Mouse (Mus musculus): ENCODE results near the gene Ppl. TPM values are rescaled to one million over a fixed set of nuclear protein-coding genes. Genes with fewer than 3 reads are reported as not detected.

Ppl gene
- polyA plus RNA-seq, 1 experiment, result 0.08 TPM

- Histone ChIP-seq H3K4me3 (ENCODE audit: insufficient read depth, poor library complexity, severe bottlenecking) (no peak overlapping the region), H3K79me3 (ENCODE audit: low read depth) (no peaks in the 10 kb centered on the region), H3K27me3 (ENCODE audit: control insufficient read depth, insufficient read depth, insufficient read length) (peaks cover 46% of the 10 kb centered on the region), H3ac (ENCODE audit: control insufficient read depth, insufficient read length, low read depth) (no peak overlapping the region), H3K79me2 (ENCODE audit: control insufficient read depth, insufficient read depth) (no peaks in the 10 kb centered on the region), H3K36me3 (ENCODE audit: control insufficient read depth, insufficient read depth) (no peaks in the 10 kb centered on the region)
- TF ChIP-seq MYOG (IDR thresholded peaks at IDR 0.05; ENCODE audit: control insufficient read depth, extremely low read depth, insufficient read length) (no peak), CTCF (IDR thresholded peaks at IDR 0.05; ENCODE audit: control insufficient read depth, insufficient read depth, insufficient read length) (no peak), FOSL1 (IDR thresholded peaks at IDR 0.05; ENCODE audit: insufficient read depth, low read length, poor library complexity, severe bottlenecking) (no peak), USF1 (IDR thresholded peaks at IDR 0.05; ENCODE audit: low read depth) (no peak), MAX (IDR thresholded peaks at IDR 0.05) (no peak), CEBPB (IDR thresholded peaks at IDR 0.05; ENCODE audit: low read depth) (no peak), MYOD1 (IDR thresholded peaks at IDR 0.05; ENCODE audit: control insufficient read depth, insufficient read length, low read depth) (no peak)
These were observed 8.7 kb downstream of the Ppl start for GRCm38 (mm10) chr16:5123476-5123875.

DNA sequence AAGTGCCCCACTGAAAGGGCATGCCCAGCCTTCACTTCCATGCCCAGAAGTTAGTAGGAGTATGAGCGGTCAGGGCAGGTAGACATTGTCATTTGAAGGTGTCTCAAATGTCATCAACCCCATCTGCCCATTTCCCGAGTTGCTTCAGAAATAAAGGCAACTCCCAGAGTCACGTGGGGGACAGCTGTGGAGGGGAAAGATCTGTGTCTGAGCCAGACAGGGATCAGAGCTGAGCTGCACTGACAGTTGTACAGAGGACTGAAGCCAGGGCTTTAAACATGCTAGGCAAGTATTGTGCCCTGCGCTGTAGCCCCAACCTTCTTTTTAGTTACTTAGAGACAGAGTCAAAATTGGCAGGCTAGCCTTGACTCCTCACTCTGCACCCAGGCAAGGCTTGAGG lies 12.4 kb downstream of the Ppl start:
- Histone ChIP-seq H3ac (ENCODE audit: control insufficient read depth, insufficient read length, low read depth) (no peak overlapping the region), H3K4me3 (ENCODE audit: insufficient read depth, poor library complexity, severe bottlenecking) (no peak overlapping the region), H3K27me3 (ENCODE audit: control insufficient read depth, insufficient read depth, insufficient read length) (peaks cover 42% of the 10 kb centered on the region), H3K79me3 (ENCODE audit: low read depth) (no peaks in the 10 kb centered on the region), H3K79me2 (ENCODE audit: control insufficient read depth, insufficient read depth) (no peaks in the 10 kb centered on the region), H3K36me3 (ENCODE audit: control insufficient read depth, insufficient read depth) (no peaks in the 10 kb centered on the region)
- TF ChIP-seq MAX (IDR thresholded peaks at IDR 0.05) (no peak), CTCF (IDR thresholded peaks at IDR 0.05; ENCODE audit: control insufficient read depth, insufficient read depth, insufficient read length) (no peak), MYOG (IDR thresholded peaks at IDR 0.05; ENCODE audit: control insufficient read depth, extremely low read depth, insufficient read length) (no peak), USF1 (IDR thresholded peaks at IDR 0.05; ENCODE audit: low read depth) (peak; percentile 61), FOSL1 (IDR thresholded peaks at IDR 0.05; ENCODE audit: insufficient read depth, low read length, poor library complexity, severe bottlenecking) (no peak), CEBPB (IDR thresholded peaks at IDR 0.05; ENCODE audit: low read depth) (no peak)

GRCm38 (mm10) chr16:5119385-5119784 lies 12.8 kb downstream of the Ppl start:
- Histone ChIP-seq H3ac (ENCODE audit: control insufficient read depth, insufficient read length, low read depth) (no peak overlapping the region), H3K79me3 (ENCODE audit: low read depth) (no peaks in the 10 kb centered on the region), H3K4me3 (ENCODE audit: insufficient read depth, poor library complexity, severe bottlenecking) (no peak overlapping the region), H3K36me3 (ENCODE audit: control insufficient read depth, insufficient read depth) (no peaks in the 10 kb centered on the region), H3K27me3 (ENCODE audit: control insufficient read depth, insufficient read depth, insufficient read length) (peaks cover 39% of the 10 kb centered on the region), H3K79me2 (ENCODE audit: control insufficient read depth, insufficient read depth) (no peaks in the 10 kb centered on the region)
- no peak for TF ChIP-seq CTCF (IDR thresholded peaks at IDR 0.05; ENCODE audit: control insufficient read depth, insufficient read depth, insufficient read length)
- TF ChIP-seq FOSL1 (IDR thresholded peaks at IDR 0.05; ENCODE audit: insufficient read depth, low read length, poor library complexity, severe bottlenecking), result no peak
- no peak for TF ChIP-seq MYOD1 (IDR thresholded peaks at IDR 0.05; ENCODE audit: control insufficient read depth, insufficient read length, low read depth)
- no peak for TF ChIP-seq MAX (IDR thresholded peaks at IDR 0.05)
- no peak for TF ChIP-seq MYOG (IDR thresholded peaks at IDR 0.05; ENCODE audit: control insufficient read depth, extremely low read depth, insufficient read length)
- TF ChIP-seq CEBPB (IDR thresholded peaks at IDR 0.05; ENCODE audit: low read depth), result no peak
- no peak for TF ChIP-seq USF1 (IDR thresholded peaks at IDR 0.05; ENCODE audit: low read depth)

DNA sequence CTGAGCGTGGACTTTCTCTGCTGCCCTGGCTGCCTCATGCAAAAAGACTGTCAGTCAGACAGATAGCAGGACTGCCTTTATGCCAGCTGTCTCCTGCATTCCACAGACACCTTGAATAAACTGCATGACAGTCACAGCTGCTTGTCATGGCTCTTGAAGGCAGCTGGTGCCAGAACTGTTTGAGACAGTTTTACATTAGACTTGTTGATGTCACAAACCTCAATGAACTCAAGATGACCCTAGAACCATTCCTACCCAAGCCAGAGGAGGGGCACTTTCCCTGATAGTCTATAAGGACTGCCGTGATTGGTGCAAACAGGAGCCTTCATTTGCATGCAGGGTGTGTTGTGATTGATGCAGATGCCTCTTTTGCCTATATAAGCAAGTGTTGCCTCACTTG lies 18.6 kb downstream of the Ppl start:
- H3K79me3 ChIP-seq (ENCODE audit: low read depth), result no peaks in the 10 kb centered on the region
- no peak overlapping the region for H3ac ChIP-seq (ENCODE audit: control insufficient read depth, insufficient read length, low read depth)
- H3K27me3 ChIP-seq (ENCODE audit: control insufficient read depth, insufficient read depth, insufficient read length), result peaks cover 7% of the 10 kb centered on the region
- TF ChIP-seq USF1 (IDR thresholded peaks at IDR 0.05; ENCODE audit: low read depth) (no peak), MYOD1 (IDR thresholded peaks at IDR 0.05; ENCODE audit: control insufficient read depth, insufficient read length, low read depth) (peak; percentile 59), CTCF (IDR thresholded peaks at IDR 0.05; ENCODE audit: control insufficient read depth, insufficient read depth, insufficient read length) (no peak), FOSL1 (IDR thresholded peaks at IDR 0.05; ENCODE audit: insufficient read depth, low read length, poor library complexity, severe bottlenecking) (no peak), MAX (IDR thresholded peaks at IDR 0.05) (no peak), CEBPB (IDR thresholded peaks at IDR 0.05; ENCODE audit: low read depth) (no peak), MYOG (IDR thresholded peaks at IDR 0.05; ENCODE audit: control insufficient read depth, extremely low read depth, insufficient read length) (no peak)
- H3K79me2 ChIP-seq (ENCODE audit: control insufficient read depth, insufficient read depth), result no peaks in the 10 kb centered on the region
- no peak overlapping the region for H3K4me3 ChIP-seq (ENCODE audit: insufficient read depth, poor library complexity, severe bottlenecking)
- no peaks in the 10 kb centered on the region for H3K36me3 ChIP-seq (ENCODE audit: control insufficient read depth, insufficient read depth)

DNA sequence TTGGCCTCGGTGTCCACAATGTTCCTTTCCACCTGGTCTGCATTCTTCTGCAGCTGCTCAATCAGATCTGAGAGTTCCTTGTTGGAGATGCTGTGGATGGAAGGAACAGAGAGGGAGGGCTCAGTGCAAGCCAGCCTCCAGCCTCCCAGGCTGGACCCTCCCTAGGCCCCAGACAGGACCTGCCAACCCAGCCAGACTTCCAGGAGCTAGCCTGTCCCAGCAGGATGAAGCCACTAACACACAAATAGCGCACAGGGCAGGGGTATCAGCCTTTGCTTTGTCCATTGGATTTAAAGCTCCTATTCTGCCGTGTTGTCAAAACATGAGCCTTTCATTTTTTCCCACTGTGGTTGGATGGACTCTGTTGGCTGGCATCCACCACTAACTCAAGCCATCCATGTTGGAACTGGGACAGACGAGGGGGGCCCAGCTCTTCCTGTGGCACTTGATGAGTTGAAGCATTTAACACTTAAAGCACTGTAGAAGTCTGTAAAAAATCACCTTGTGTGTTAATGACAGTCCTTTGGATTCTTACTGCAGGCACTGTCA lies 19.1 kb downstream of the Ppl start:
- Histone ChIP-seq H3K79me2 (ENCODE audit: control insufficient read depth, insufficient read depth) (no peaks in the 10 kb centered on the region), H3K4me3 (ENCODE audit: insufficient read depth, poor library complexity, severe bottlenecking) (no peak overlapping the region), H3K27me3 (ENCODE audit: control insufficient read depth, insufficient read depth, insufficient read length) (peaks cover 7% of the 10 kb centered on the region), H3K79me3 (ENCODE audit: low read depth) (no peaks in the 10 kb centered on the region), H3ac (ENCODE audit: control insufficient read depth, insufficient read length, low read depth) (no peak overlapping the region), H3K36me3 (ENCODE audit: control insufficient read depth, insufficient read depth) (no peaks in the 10 kb centered on the region)
- TF ChIP-seq CTCF (IDR thresholded peaks at IDR 0.05; ENCODE audit: control insufficient read depth, insufficient read depth, insufficient read length) (no peak), MYOD1 (IDR thresholded peaks at IDR 0.05; ENCODE audit: control insufficient read depth, insufficient read length, low read depth) (no peak), CEBPB (IDR thresholded peaks at IDR 0.05; ENCODE audit: low read depth) (no peak), MAX (IDR thresholded peaks at IDR 0.05) (no peak), FOSL1 (IDR thresholded peaks at IDR 0.05; ENCODE audit: insufficient read depth, low read length, poor library complexity, severe bottlenecking) (no peak), USF1 (IDR thresholded peaks at IDR 0.05; ENCODE audit: low read depth) (no peak), MYOG (IDR thresholded peaks at IDR 0.05; ENCODE audit: control insufficient read depth, extremely low read depth, insufficient read length) (no peak)

DNA sequence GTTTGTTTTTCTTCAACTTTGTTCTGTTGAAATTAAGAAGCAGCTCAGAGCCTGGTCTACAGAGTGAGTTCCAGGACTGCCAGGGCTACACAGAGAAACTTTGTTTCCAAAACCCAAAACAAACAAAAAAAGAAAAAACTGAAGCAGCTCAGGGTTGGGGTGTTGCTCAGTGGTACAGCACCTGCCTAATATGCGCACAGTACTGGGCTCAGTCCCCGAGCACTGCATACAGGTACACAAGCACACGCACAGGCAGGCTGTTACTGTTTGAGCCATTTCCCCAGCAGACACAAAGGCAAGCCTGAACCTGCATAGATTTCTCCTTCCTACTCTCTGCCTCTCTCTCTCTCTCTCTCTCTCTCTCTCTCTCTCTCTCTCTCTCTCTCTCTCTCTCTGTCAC lies 21.2 kb downstream of the Ppl start:
- Histone ChIP-seq H3K79me2 (ENCODE audit: control insufficient read depth, insufficient read depth) (no peaks in the 10 kb centered on the region), H3K79me3 (ENCODE audit: low read depth) (no peaks in the 10 kb centered on the region), H3K36me3 (ENCODE audit: control insufficient read depth, insufficient read depth) (no peaks in the 10 kb centered on the region), H3K27me3 (ENCODE audit: control insufficient read depth, insufficient read depth, insufficient read length) (peaks cover 10% of the 10 kb centered on the region), H3K4me3 (ENCODE audit: insufficient read depth, poor library complexity, severe bottlenecking) (no peak overlapping the region), H3ac (ENCODE audit: control insufficient read depth, insufficient read length, low read depth) (no peak overlapping the region)
- no peak for TF ChIP-seq CEBPB (IDR thresholded peaks at IDR 0.05; ENCODE audit: low read depth)
- TF ChIP-seq CTCF (IDR thresholded peaks at IDR 0.05; ENCODE audit: control insufficient read depth, insufficient read depth, insufficient read length), result no peak
- TF ChIP-seq USF1 (IDR thresholded peaks at IDR 0.05; ENCODE audit: low read depth), result no peak
- no peak for TF ChIP-seq MYOD1 (IDR thresholded peaks at IDR 0.05; ENCODE audit: control insufficient read depth, insufficient read length, low read depth)
- no peak for TF ChIP-seq MYOG (IDR thresholded peaks at IDR 0.05; ENCODE audit: control insufficient read depth, extremely low read depth, insufficient read length)
- no peak for TF ChIP-seq FOSL1 (IDR thresholded peaks at IDR 0.05; ENCODE audit: insufficient read depth, low read length, poor library complexity, severe bottlenecking)

Data from C2C12 (cell line).